Mouse (Mus musculus): ENCODE data around the gene Ahcyl2. TPM values are rescaled to one million over a fixed set of nuclear protein-coding genes. Genes with fewer than 3 reads are reported as not detected.

Gene Ahcyl2
- total and polyA plus RNA-seq, 3 experiments: 50.0 to 204 (median 184) TPM

DNA sequence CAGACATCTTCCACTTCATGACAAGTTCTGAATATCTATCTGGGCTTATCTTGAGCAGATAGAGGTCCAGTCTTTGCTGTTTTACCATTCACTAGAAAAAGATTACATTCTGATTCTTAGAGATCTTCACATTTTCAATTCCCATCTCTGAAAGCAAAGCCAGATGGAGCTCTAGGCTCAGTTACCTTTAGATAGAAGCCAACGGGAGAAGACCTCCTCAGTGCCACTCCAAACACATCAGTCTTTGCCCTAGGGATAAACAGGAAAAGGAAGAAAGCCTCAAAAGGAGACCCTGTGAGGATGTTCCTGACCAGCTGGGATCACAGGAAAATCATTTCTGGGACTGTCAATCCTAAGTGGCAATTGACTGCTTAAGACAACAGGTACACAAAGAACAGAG, 145.9 kb downstream of the Ahcyl2 start:
- dilution Hi-C loops (cut with MboI; ENCODE audit: extremely low pct_ligation_motif_present, extremely low pct_unique_long_range_greater_than_20kb, low sequenced_read_pairs): no loop called here
- H3K9ac ChIP-seq (ENCODE audit: insufficient read depth, low read depth): no peak overlapping the region
- H3K27me3 ChIP-seq (replicated peaks): no peaks in the 10 kb centered on the region

GRCm38 (mm10) chr6:29914136-29914535, 146.3 kb downstream of the Ahcyl2 start:
- H3K4me1 ChIP-seq (ENCODE audit: control insufficient read depth in 1 of 2, insufficient read depth in 2 of 2): peaks cover 3 to 25% of the 10 kb centered on the region in 2 experiments; a peak in 3 of 4 replicates
- no peaks in the 10 kb centered on the region for H3K79me2 ChIP-seq (replicated peaks; ENCODE audit: control insufficient read depth, extremely low read depth, insufficient read depth, poor library complexity, severe bottlenecking)
- H3K4me3 ChIP-seq (replicated peaks in 1 of 3; ENCODE audit: low read depth in 2 of 3, low read length in 2 of 3, poor library complexity in 1 of 3): no peak overlapping the region
- H3K36me3 ChIP-seq (replicated peaks in 1 of 2; ENCODE audit: control insufficient read depth in 1 of 2, insufficient read depth in 1 of 2, low read length in 1 of 2): peaks cover 8 to 30% of the 10 kb centered on the region in 2 experiments
- dilution Hi-C loops (cut with MboI; ENCODE audit: extremely low pct_ligation_motif_present, extremely low pct_unique_long_range_greater_than_20kb, low sequenced_read_pairs) (no loop called here), in situ Hi-C loops (cut with MboI; ENCODE audit: low pct_ligation_motif_present, low pct_unique_long_range_greater_than_20kb, low sequenced_read_pairs) (no loop called here)
- H3K9me3 ChIP-seq (replicated peaks; ENCODE audit: low read length): no peaks in the 10 kb centered on the region
- no peak for DNase-seq (ENCODE audit: extremely low read depth)
- TF ChIP-seq MAZ (IDR thresholded peaks at IDR 0.05; ENCODE audit: low read depth, low read length) (no peak), IRF4 (IDR thresholded peaks at IDR 0.05; ENCODE audit: low read depth, low read length) (no peak), NRF1 (IDR thresholded peaks at IDR 0.05; ENCODE audit: low read depth, low read length) (no peak), MYC (IDR thresholded peaks at IDR 0.05; ENCODE audit: low read depth, low read length) (no peak), UBTF (IDR thresholded peaks at IDR 0.05; ENCODE audit: low read depth, low read length) (no peak), CHD1 (IDR thresholded peaks at IDR 0.05; ENCODE audit: low read depth, low read length) (no peak), HCFC1 (IDR thresholded peaks at IDR 0.05; ENCODE audit: low read depth, low read length) (no peak), POLR2A (IDR thresholded peaks at IDR 0.05; ENCODE audit: low read depth, low read length) (no peak), CTCF (conservative IDR thresholded peaks at IDR 0.05 in 1 of 2, IDR thresholded peaks at IDR 0.05 in 1 of 2; ENCODE audit: low read depth in 2 of 2, low read length in 2 of 2) (no peak), MXI1 (IDR thresholded peaks at IDR 0.05; ENCODE audit: low read depth, low read length) (no peak), PAX5 (IDR thresholded peaks at IDR 0.05; ENCODE audit: low read length) (no peak), POLR2AphosphoS2 (IDR thresholded peaks at IDR 0.05; ENCODE audit: low read depth, low read length) (no peak), E2F4 (IDR thresholded peaks at IDR 0.05; ENCODE audit: insufficient replicate concordance, low read depth, low read length) (no peak)
- no peak overlapping the region for H3K27ac ChIP-seq (ENCODE audit: insufficient read depth, low read depth)
- H3K27me3 ChIP-seq (replicated peaks): no peaks in the 10 kb centered on the region
- no peak overlapping the region for H3K9ac ChIP-seq (ENCODE audit: insufficient read depth, low read depth)
- H3K4me2 ChIP-seq (ENCODE audit: insufficient read depth, low read depth, poor library complexity, severe bottlenecking): no peak overlapping the region

More for the DNA sequence above, 145.9 kb downstream of the Ahcyl2 start:
- no peaks in the 10 kb centered on the region for H3K79me2 ChIP-seq (replicated peaks; ENCODE audit: control insufficient read depth, extremely low read depth, insufficient read depth, poor library complexity, severe bottlenecking)
- DNase-seq (ENCODE audit: extremely low read depth): no peak
- H3K9me3 ChIP-seq (replicated peaks; ENCODE audit: low read length): no peaks in the 10 kb centered on the region
- H3K36me3 ChIP-seq (replicated peaks in 1 of 2; ENCODE audit: control insufficient read depth in 1 of 2, insufficient read depth in 1 of 2, low read length in 1 of 2): peaks cover 10 to 35% of the 10 kb centered on the region in 2 experiments
- in situ Hi-C loops (cut with MboI; ENCODE audit: low pct_ligation_motif_present, low pct_unique_long_range_greater_than_20kb, low sequenced_read_pairs): no loop called here
- H3K4me3 ChIP-seq (replicated peaks in 1 of 3; ENCODE audit: low read depth in 2 of 3, low read length in 2 of 3, poor library complexity in 1 of 3): no peak overlapping the region
- H3K4me1 ChIP-seq (ENCODE audit: control insufficient read depth in 1 of 2, insufficient read depth in 2 of 2): peaks cover 3 to 21% of the 10 kb centered on the region in 2 experiments; a peak in 3 of 4 replicates
- TF ChIP-seq CTCF (conservative IDR thresholded peaks at IDR 0.05 in 1 of 2, IDR thresholded peaks at IDR 0.05 in 1 of 2; ENCODE audit: low read depth in 2 of 2, low read length in 2 of 2) (peak in 1 of 2 experiments; percentile 37; a peak in 2 of 4 replicates), KAT2A (IDR thresholded peaks at IDR 0.05; ENCODE audit: insufficient replicate concordance, low read length) (no peak), SMC3 (IDR thresholded peaks at IDR 0.05; ENCODE audit: low read depth, low read length) (0 out of 2 replicates have a peak, but pooled peaks have one; percentile 6), IRF4 (IDR thresholded peaks at IDR 0.05; ENCODE audit: low read depth, low read length) (no peak), ETS1 (conservative IDR thresholded peaks at IDR 0.05; ENCODE audit: low read depth, low read length) (no peak), RAD21 (IDR thresholded peaks at IDR 0.05; ENCODE audit: low read depth, low read length) (peak; percentile 34)
- H3K4me2 ChIP-seq (ENCODE audit: insufficient read depth, low read depth, poor library complexity, severe bottlenecking): no peak overlapping the region
- H3K27ac ChIP-seq (ENCODE audit: insufficient read depth, low read depth): no peak overlapping the region

Data from CH12.LX (cell line).